Mouse (Mus musculus): ENCODE measurements around the gene Gadd45gip1.
"Not testable (repeated sequence)": the region's sequence is repeated elsewhere in the genome, so short reads cannot be mapped to it uniquely, and the experiment has no call there.

Gene Gadd45gip1

DNA sequence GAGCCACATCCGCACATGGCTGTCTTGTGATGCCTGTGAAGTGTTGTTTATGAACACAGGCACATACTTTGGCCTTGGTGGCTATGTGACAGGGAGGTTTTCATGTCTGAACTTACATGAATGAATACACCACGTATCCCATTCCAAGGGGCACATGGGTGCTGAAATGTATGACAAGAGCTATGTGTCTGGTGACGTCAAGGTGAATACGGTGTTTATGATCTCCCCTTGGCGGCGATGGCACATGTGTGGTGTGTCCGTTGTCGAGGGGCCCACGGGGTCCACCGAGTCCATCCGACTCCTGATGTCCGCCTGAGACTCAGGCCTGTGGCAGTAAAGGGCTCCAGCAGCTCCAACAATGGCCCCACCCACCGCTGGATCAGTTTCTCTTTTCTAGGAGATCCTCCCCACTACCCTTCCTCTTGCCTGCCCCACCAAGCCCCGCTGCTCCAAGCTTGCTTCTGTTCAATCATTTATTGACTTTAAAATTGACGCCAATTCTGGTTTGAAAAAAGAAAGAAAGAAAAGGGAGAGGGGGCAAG, 34.0 kb upstream of the Gadd45gip1 start:
- DNase-seq (ENCODE audit: low read depth), result no peak

DNA sequence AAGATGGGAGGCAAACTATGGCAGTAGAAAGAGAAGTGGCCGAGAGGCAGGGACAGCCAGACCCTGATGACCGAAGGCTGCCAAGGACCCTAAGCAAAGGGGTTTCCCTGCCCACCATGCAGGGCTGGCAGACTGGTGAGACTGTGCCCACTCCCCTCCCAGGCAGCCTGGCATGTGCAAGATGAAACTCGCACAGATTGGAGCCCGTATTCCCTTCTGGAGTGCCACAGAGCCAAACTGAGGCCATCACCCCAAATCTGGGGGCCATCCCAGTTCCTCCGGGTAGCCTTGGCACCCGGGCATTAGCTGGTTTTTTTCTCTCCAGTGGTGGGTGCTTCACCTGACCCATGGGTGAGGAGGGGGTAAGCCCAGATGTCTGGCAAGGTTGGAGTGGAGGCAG, 33.4 kb upstream of the Gadd45gip1 start:
- DNase-seq (ENCODE audit: low read depth), result no peak

DNA sequence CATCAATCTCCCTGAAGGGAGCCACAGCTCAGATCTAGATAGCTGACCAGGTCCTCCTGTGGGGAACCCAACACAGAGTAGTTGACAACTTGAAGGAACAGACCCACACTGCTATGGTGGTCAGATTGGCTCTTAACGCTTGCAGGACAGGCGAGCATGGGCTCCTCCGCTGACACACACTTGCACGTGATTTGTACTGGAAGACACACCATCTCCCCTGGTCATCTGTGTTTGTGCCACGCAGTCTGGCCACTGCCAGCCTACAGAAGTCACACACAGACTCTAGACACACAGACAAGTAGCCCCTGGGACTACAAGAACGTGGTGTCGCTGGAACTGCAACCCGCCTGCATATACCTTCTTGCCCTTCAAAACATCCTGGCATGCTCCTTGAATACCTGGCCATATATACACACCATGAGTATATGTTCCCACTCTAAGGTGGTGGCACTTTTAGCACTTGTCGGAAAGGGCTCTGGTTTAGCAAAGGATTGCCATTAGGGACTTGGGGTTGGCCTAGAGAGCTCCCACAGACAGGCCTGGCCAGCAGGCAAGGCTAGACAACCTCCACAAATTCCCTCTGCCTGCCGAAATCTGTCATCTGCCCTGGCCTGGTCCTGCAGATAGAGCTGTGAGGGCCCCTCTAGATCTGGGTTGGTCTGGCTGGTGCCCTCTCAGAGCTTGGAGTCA, 32.7 kb upstream of the Gadd45gip1 start:
- no peak for DNase-seq (ENCODE audit: low read depth)

DNA sequence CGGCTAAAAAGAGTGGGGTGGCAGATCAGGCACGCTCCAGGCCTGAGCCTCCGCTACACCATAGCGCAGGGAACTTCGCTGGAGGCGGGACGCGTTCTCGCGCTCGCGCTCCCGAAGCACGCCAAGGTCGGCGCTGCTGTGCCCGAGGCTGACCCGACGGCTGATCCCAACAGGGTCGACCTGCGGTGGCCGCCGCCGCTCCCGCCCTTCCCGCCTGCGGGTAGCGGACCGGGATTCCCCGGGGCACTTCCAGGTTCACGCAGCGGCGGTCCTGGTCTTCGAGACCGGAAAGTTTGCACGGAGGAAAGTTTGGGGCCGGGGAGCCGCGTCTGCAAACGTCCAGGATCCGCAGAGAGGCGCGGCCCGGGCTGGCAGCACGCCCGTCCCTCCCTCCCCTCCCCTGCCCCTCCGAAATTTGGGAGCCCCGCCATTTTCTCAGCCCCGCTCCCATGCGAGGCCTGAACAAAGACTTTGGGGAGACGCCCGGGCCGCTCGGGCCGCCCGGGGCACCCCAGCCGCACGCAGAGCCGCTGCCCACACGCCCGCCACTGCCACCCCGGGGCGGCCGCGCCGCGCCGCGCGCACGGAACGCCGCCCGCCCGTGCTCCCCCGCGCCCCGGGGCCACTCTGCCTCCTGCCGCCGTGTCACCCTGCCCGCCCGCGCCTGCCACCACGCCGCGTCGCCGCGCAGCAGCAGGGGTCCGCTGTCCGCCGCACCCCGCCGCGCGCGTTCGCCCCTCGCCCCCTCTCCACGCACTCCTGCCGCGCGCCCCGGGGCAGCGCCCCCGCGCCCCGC, 32.0 kb upstream of the Gadd45gip1 start:
- peak; percentile 65 for DNase-seq (ENCODE audit: low read depth)

DNA sequence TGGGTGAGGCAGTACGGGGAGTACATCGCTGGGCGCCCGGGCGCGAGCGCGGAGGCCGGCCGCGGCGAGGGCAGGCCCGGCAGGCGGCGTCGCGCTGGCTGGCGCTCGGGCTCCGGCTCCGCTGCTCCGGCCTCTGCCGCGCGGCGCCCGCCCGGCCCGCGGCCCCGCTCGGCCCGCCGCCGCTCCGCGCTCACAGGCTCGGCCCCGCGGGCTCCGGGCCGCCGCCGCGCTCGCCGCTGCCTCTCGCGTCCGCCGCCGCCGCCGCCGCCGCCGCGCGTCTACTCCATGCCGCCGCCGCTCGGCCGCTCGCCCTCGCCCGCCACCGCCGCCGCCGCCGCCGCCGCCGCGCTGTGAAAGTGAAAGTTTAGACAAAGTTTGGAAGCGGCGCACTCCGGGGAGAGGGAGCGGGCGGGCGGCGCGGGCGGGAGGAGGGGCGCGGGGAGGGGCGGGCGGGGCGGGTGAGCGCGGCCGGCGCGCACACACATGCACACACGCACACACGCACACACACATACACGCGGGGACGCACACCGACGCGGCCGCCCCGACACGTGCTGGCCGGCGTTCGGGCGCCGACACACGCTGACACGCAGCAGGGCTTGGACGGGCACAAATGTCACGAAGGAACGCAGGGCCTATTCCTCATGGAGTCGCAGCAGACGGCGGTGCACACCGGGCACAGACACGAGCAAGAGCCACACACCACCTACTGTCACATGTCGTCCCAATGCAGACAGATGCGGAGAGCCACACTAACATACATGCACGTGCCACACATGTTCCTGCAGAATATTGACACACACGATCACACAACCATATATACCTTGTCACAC, 31.1 kb upstream of the Gadd45gip1 start, which contains the start of gene Nfix:
Nfix (minus strand) TSS at position 346 of the 833 bp plus-strand sequence.
- DNase-seq (ENCODE audit: low read depth), result peak; percentile 61

DNA sequence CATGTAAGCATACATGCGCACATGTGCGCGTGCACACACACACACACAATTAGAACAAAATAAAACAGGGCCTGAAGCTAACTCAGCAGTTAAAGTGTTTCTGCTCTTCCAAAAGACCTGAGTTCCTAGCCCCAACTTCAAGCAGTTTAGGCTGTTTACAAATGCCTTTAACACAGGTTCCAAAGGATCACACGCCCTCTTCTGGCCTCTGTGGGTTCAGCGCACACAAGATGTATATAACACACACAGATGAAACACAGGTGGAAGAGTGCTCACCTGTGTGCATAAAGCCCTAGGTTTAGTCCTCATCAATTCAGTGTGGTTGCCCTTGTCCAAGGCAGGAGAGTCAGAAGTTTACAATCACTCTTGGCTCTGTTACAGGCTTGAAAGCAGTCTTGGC, 25.3 kb upstream of the Gadd45gip1 start:
- DNase-seq (ENCODE audit: low read depth), result no peak

DNA sequence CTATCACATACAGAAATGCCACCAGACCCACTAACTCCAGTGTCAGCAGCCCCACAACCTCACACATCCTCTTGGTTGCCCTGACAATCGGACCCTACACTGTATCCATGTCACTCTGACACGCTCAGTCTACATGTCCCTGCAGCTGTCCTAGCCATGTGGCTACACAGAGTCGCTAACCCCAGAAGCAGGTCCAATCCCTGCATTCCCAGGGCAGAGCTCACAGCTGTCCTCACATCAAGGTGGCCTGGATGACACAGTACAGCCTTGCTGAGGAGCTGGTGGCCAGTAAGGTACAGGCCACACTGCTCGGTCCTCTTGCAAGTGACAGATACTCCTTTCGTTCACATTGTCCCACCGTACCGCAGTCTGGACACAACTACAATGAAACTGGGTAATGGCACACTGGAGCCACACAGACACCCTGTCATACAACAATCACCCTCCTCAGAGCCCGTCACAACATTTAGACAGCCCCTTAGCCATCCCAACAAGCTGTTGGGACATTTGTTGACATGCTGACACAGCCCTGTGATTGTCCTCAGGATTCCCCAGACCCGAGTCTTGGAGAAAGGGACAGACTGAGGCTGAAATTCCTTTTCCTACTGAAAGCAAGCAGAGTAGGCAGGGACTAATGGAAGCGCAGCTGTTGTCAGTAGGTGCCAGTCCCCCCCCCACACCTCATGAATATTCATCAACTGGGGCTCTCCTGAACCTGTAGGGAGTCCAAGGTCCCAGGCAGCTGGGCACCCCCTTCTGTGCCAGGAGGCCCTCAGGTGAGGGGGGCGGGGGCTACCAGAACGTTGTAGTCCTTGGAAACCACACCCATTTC, 22.0 kb upstream of the Gadd45gip1 start:
- no peak for DNase-seq (ENCODE audit: low read depth)

DNA sequence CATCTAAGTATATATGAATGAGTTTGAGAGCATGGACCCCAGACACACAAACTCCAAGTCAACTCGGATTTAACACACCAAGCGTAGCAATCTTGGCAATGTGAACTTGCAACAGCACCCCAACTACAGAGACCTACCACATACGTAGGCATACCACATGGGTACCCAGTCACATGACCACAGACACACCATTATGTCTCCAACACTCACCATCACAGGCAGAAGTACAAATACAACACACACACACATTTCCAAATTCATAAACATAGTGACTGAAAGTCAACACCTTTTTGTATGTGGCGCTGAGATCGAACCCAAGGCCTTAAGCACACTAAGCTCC, 21.4 kb upstream of the Gadd45gip1 start:
- no peak for DNase-seq (ENCODE audit: low read depth)

DNA sequence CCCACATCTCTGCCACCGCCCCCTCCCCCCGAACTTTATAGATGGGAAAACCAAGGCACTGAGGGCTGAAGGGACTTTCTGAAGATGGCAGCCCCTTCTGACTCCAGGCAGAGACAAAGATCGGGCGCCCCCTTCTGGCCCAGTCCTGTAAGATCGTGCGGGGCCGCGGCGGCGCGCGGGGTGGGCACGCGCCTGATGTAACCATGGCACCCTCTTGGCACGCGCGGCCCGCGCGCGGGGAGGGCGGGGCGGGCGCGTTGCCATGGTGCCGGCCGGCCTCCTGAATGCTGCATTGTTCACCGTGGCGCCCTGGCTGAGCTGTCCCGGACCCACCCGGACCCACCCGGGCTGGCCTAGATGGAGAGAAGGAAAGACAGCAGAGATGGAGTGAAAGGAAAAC, 20.4 kb upstream of the Gadd45gip1 start:
- peak; percentile 88 for DNase-seq (ENCODE audit: low read depth)

DNA sequence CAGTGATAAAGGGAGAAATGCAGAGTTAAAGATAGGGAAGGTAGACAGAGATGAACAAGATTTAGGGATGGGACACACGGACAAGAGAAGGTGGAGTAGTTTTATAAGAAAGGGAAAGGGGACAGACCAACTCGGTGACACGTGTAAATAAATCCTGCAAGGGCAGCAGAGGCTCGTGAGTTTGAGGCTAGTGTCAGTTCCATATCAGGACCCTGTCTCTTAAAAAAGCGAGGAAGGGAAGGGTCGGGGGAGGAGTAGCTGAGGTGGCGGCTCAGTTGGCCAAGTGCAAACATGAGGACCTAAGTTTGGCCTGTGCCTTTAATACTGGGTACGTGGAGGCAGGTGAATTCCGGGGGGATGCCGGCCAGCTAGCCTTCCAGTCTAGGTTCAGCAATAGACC, 20.0 kb upstream of the Gadd45gip1 start:
- DNase-seq (ENCODE audit: low read depth), result no peak

DNA sequence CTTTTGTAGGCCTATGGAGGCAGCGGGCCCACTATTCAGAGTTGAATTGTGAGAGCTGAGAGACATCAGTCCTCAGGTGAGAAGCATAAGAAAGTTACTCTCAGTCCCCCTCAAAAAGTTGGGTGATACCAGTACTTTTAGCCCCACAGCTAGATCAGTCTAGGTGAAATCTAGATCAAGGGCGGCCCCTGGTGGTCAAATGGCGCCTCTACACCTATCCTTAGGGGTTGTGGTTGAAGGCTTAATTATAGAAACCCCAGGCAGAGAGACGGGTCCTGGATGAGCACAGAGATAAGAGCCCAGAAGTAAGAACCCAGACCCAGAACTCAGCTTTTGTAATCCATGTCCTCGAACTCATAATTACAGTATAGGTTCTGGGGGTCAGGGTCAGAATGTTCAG, 18.3 kb upstream of the Gadd45gip1 start:
- DNase-seq (ENCODE audit: low read depth), result peak; percentile 83

DNA sequence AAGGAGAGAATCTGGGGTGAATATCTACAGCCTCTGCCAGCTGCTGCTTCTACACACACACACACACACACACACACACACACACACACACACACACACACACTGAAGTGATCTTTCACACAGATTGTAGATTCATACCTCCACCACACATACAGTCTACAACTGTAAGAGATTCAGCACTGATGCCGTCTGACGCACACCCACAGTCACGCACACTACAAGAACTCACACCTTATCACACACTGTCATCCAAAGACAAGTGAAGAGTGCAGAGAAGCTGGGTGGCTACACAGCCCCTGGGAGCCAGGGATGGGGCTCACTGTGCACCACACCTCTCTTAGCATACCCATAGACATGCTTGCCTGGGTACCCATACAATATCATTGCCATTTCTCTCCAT, 17.5 kb upstream of the Gadd45gip1 start:
- DNase-seq (ENCODE audit: low read depth), result no peak

DNA sequence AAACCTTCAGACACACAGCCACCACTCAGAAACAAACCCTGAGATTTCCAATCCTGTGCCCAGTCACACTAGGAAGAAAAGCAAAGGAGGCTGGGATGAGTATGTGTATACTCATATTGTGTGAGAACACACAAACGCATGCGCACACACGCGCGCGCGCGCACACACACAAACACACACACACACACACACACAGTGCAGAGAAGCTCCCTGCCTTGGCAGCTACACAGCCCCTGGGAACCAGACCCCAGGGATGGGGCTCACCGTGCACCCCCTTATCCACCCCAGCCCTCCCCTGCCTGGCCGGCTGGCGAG, 17.1 kb upstream of the Gadd45gip1 start:
- DNase-seq (ENCODE audit: low read depth), result no peak

DNA sequence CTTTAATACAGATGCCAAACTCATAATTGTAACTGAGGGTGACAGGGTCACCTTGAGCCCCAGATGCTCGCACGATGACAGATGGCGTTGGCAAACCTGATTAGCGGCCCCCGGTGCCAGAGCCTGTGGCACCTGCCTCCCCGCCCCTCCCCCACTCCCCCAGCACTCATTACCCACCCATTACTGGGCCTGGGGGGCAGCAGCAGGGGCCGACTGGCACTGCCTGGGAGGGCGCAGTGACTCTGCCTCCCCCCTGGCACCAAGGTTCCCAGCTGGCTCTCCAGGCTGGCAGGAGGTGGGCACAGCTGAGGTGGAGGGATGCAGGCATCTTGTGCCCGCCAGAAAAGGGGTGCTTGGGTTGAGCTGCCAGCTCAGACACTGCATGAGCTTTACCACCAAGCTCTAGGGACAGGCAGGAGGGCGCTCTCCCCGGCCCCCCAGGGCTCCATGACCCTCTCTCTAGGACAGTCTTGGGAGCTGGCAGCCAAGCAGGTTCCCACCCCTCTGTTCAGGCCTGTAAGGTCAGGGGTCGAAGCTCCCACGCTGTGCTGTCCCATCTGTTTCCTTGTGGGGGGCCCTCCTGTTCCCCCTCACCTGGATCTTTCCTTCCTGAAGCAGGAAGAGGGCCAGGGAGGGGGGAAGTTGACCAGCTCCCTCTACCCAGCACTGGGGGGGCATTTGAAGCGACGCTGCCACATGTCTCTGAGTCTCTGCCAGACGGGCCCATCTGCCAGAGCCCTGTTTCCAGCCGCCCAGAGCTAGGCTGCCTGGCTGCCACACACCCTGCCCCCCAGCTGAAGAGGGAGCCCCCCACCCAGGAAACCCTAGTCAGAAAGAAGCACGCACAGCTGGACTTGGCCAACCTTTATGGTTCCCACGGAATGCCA, 16.5 kb upstream of the Gadd45gip1 start:
- DNase-seq (ENCODE audit: low read depth), result no peak

DNA sequence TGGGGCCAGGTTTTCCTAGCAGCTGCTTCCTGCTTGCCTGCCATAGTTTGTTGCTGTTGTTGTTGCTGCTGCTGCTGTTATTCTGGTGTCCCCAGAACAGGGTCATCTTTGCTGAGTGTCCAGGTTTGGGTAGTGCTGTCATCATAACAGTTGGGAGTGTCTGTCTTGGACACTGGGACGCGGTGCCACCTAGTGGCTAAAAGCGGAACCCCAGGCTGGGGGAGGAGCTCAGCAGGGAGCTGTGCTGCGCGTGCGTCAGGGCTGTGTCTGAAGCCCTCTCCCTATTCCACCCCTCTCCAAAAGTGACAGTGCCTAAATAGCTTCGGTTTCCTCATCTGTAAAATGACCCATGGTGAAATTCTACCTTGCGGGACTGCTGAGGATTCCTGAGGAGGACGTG, 15.8 kb upstream of the Gadd45gip1 start:
- peak; percentile 88 for DNase-seq (ENCODE audit: low read depth)

DNA sequence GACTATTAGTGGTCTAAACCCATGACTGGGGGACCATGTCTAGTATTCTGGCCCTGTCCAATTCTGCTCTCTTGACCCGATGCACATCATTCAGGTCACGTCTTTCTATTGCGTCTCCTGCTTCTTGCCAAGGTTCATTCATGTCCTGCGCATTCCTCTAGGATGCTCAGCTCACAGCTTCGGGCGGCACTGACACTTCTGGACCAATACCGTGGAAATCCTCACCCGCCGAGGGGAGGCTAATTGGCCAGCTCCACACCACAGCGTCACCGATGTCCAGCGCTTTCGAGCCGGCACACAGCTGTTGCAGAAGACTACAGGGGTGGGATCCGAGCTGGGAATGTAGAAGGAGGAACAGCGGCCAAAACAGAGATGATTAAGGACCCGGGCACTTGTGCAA, 15.2 kb upstream of the Gadd45gip1 start:
- DNase-seq (ENCODE audit: low read depth), result no peak

DNA sequence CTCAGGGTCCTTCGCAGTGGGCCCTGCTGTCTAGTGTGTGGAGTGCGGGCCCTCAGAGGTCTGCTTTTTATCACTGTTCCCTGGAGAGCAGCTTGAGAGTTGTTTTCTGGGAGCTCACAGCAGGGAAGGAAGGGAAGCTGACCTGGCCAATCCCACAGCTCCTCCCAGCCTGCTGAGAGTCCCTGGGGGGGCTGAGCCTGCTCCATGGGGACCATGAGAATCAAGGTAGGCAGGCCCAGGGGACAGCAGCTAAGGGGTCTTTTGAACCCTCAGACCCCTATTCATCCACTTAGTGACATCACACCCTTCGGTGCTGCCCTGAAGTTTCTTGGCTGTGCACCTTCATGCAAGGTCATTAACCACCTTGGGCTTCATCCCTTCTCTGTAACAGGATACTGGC, 8.6 kb upstream of the Gadd45gip1 start, which contains the start of gene Dand5:
Dand5 (minus strand) TSS at position 101 of the 400 bp plus-strand sequence.
- DNase-seq (ENCODE audit: low read depth), result no peak

DNA sequence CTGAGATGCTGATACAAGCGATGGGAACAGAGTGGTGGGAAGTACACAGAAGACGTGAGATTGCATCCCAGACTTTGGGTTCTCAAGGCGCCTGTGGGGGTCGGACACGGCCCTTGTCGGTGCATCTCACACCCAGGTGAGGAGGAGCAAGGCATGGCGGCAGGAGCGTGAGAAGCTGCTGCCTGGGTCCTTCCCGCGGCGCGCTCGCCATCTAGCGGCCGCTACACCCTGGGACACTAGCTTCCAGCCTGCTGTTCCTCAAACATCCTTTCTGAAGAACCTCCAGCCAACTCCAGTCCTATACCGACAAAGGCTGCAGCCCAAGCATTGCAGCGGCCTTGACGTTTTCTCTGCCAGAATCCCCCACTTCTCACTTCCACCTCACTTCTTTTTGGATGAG, 7.7 kb upstream of the Gadd45gip1 start:
- DNase-seq (ENCODE audit: low read depth), result peak; percentile 84

DNA sequence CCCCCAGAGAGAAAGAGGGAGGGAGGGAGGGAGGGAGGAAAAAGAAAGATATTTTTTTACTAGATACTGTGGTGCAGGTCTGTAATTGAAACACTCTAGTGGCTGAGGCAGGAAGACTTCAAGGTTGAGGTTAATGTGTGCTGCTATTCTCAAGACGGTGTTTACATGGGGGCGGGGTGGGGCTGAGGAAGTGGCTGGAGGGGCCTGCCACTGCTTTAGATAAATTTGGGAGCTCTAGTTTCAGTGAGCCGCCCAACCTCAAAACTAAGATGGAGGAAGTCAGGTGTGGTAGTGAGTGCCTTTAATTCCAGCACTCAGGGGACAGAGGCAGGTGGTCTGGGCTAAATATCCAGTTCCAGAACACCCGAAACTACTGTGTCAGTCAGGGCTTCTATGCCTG, 5.7 kb upstream of the Gadd45gip1 start:
- DNase-seq (ENCODE audit: low read depth), result peak; percentile 94

DNA sequence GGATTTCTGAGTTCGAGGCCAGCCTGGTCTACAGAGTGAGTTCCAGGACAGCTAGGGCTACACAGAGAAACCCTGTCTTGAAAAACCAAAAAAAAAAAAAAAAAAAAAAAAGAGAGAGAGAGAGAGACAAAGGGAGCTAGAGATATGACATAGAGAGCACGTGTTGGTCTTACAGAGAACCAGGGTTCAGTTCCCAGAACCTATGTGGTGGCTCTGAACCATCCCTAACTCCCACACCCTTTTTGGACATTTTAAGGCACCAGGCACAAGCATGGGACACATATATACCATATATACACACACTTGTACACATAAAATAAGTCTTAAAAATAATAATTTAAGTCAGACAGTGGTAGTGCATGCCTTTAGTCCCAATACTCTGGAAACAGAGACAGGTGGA, 4.8 kb upstream of the Gadd45gip1 start:
- DNase-seq (ENCODE audit: low read depth), result not testable (repeated sequence)
